Mouse (Mus musculus) cerebellum, adult 8-10 months (tissue): ENCODE data around the gene Rnf40.
A peak's percentile ranks its signal among the peaks of the same experiment; 100 is the strongest.

Experiments
- DNase-seq: peaks from one replicate; pipeline ENCODE4 v3.0.0; 2022

The Rnf40 gene

GRCm38 (mm10) chr7:127588011-127588871 lies at the start of gene Rnf40, which contains the start of gene Ccdc189:
Gene Rnf40, plus strand, starts transcription at chr7:127588767.
Gene Ccdc189, minus strand, starts transcription at chr7:127588595.
- peak; percentile 85 for DNase-seq

- no peak for DNase-seq
Measured at GRCm38 (mm10) chr7:127541671-127542070, 46.9 kb upstream of the Rnf40 start.

GRCm38 (mm10) chr7:127549116-127549835 lies 39.3 kb upstream of the Rnf40 start:
- peak; percentile 70 for DNase-seq

- no peak for DNase-seq
Measured at GRCm38 (mm10) chr7:127551558-127551957, 37.0 kb upstream of the Rnf40 start.

- DNase-seq: no peak
Measured at GRCm38 (mm10) chr7:127560580-127560979, 28.0 kb upstream of the Rnf40 start.

GRCm38 (mm10) chr7:127561340-127561858 lies 27.2 kb upstream of the Rnf40 start, which contains the start of gene Tmem265:
Gene Tmem265, plus strand, starts transcription at chr7:127561390.
- DNase-seq: no peak

- DNase-seq: peak; percentile 91
Measured at GRCm38 (mm10) chr7:127564381-127565150, 24.0 kb upstream of the Rnf40 start.

- peak; percentile 89 for DNase-seq
Measured at GRCm38 (mm10) chr7:127572895-127573471, 15.6 kb upstream of the Rnf40 start, which contains the start of gene Phkg2. Gene Phkg2, plus strand, starts transcription at chr7:127573340.

- DNase-seq: peak; percentile 38
Measured at GRCm38 (mm10) chr7:127573503-127574008, 15.0 kb upstream of the Rnf40 start.

GRCm38 (mm10) chr7:127574115-127574514 lies 14.5 kb upstream of the Rnf40 start:
- DNase-seq: no peak

GRCm38 (mm10) chr7:127583260-127583659 lies 5.3 kb upstream of the Rnf40 start:
- no peak for DNase-seq

- DNase-seq: no peak
Measured at GRCm38 (mm10) chr7:127585031-127585430, 3.5 kb upstream of the Rnf40 start.

- DNase-seq: no peak
Measured at GRCm38 (mm10) chr7:127586149-127586548, 2.4 kb upstream of the Rnf40 start.

GRCm38 (mm10) chr7:127587196-127587595 lies 1.4 kb upstream of the Rnf40 start:
- no peak for DNase-seq

- no peak for DNase-seq
Measured at GRCm38 (mm10) chr7:127588901-127589300, 334 bp downstream of the Rnf40 start.

- DNase-seq: no peak
Measured at GRCm38 (mm10) chr7:127589637-127590036, 1.1 kb downstream of the Rnf40 start.

- no peak for DNase-seq
Measured at GRCm38 (mm10) chr7:127591108-127591507, 2.5 kb downstream of the Rnf40 start.

- DNase-seq: no peak
Measured at GRCm38 (mm10) chr7:127592575-127592974, 4.0 kb downstream of the Rnf40 start.

- DNase-seq: no peak
Measured at GRCm38 (mm10) chr7:127596747-127597146, 8.2 kb downstream of the Rnf40 start.

- no peak for DNase-seq
Measured at GRCm38 (mm10) chr7:127600612-127601011, 12.0 kb downstream of the Rnf40 start.

- no peak for DNase-seq
Measured at GRCm38 (mm10) chr7:127601735-127602134, 13.2 kb downstream of the Rnf40 start.

GRCm38 (mm10) chr7:127602903-127603302 lies 14.3 kb downstream of the Rnf40 start:
- no peak for DNase-seq
